Mouse (Mus musculus): ENCODE results near the gene Col9a2.

DNA sequence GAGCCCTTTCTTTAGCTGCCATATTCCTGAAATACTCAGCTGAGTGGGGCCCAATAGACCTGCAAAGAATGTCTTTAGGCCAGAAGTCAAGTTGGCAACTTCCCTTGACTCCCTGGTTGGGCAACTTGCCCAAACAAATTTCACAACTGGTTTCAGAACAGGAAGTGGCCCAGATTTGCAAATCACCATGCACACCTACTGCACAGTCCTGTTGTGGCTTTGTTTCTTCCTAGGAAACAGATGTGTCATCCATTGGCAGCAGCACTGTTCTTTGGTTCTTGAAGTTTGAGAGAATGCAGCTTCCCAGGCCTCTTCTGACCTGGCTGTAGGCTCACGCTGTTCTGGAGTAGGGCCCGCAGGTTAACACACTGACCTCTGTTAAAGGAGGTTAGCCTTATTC lies 15.2 kb upstream of the Col9a2 start:
- TF ChIP-seq CTCF (IDR thresholded peaks at IDR 0.05; ENCODE audit: control insufficient read depth, insufficient read depth, insufficient read length) (no peak), MAX (IDR thresholded peaks at IDR 0.05) (no peak), USF1 (IDR thresholded peaks at IDR 0.05; ENCODE audit: low read depth) (no peak), MYOD1 (IDR thresholded peaks at IDR 0.05; ENCODE audit: control insufficient read depth, insufficient read length, low read depth) (no peak), MYOG (IDR thresholded peaks at IDR 0.05; ENCODE audit: control insufficient read depth, extremely low read depth, insufficient read length) (no peak), CEBPB (IDR thresholded peaks at IDR 0.05; ENCODE audit: low read depth) (peak; percentile 91), FOSL1 (IDR thresholded peaks at IDR 0.05; ENCODE audit: insufficient read depth, low read length, poor library complexity, severe bottlenecking) (no peak)

Measured in C2C12 (cell line).